Mouse (Mus musculus): ENCODE data around the gene Bcl6b.

DNA sequence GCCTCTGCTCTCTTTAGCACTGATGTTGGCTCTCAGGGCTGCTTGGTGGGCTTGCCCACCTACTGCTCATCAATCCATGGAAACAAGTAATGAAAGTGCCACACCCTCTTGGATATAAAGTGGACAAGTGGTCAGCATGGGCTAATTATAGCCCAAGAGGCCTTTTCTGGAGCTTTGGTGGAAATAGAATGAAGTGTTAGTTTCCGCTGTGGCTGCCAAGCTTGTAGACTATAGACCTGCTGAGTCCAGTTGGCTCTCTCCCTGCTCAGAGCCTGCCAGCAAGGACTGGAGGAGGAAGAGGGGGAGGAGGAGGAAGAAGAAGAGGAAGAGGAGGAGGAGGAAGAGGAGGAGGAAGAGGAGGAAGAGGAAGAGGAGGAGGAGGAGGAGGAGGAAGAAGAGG, 36.8 kb upstream of the Bcl6b start:
- TF ChIP-seq CTCF (IDR thresholded peaks at IDR 0.05; ENCODE audit: low read depth, low read length) (no peak), POLR2A (IDR thresholded peaks at IDR 0.05; ENCODE audit: insufficient read depth, low read length) (no peak)

Data from ES-Bruce4 (cell line).